ENCODE assay signal across 9 mouse cellular contexts in genomic region chr16:10565278-10565885, GRCm38 (mm10). TPM values are rescaled to one million over a fixed set of nuclear protein-coding genes. Genes with fewer than 3 reads are reported as not detected.
DNase-seq lines count a peak whose midpoint lies in the region; ATAC-seq and TF ChIP-seq lines count a peak whose summit lies in the region.
"Had no signal": no experiment of that assay in that cellular context is flagged by ENCODE, and none has a peak within 500 bp of the region (broad histone marks: within the 10 kb centered on the region; RNA-seq: fewer than 3 reads in every experiment).

No protein-coding gene starts in this region.

- no peak overlapping the region for H3K4me2 ChIP-seq in forebrain, embryonic 15.5 days (replicated peaks)
- H3K4me2 ChIP-seq in hindbrain, embryonic 11.5 days (replicated peaks; ENCODE audit: low read depth, low read length): no peak overlapping the region

- H3K9ac ChIP-seq in forebrain, embryonic 15.5 days (replicated peaks): no peak overlapping the region
- H3K9ac ChIP-seq in hindbrain, embryonic 11.5 days (ENCODE audit: low read depth, low read length): no peak overlapping the region

- H3K27me3 ChIP-seq in Patski: no peaks in the 10 kb centered on the region
- H3K27me3 ChIP-seq in forebrain, embryonic 15.5 days: no peaks in the 10 kb centered on the region
- no peaks in the 10 kb centered on the region for H3K27me3 ChIP-seq in hindbrain, embryonic 11.5 days (ENCODE audit: control insufficient read depth, insufficient read depth, low read length)

- no peak overlapping the region for H3K27ac ChIP-seq in forebrain, embryonic 15.5 days (replicated peaks)
- no peak overlapping the region for H3K27ac ChIP-seq in hindbrain, embryonic 11.5 days (ENCODE audit: low read depth, low read length)

- H3K4me3 ChIP-seq in forebrain, embryonic 15.5 days: no peak overlapping the region
- H3K4me3 ChIP-seq in hindbrain, embryonic 11.5 days (ENCODE audit: low read depth, low read length): no peak overlapping the region
- H3K4me3 ChIP-seq: myocyte had no signal

- no peaks in the 10 kb centered on the region for H3K9me3 ChIP-seq in forebrain, embryonic 15.5 days
- no peaks in the 10 kb centered on the region for H3K9me3 ChIP-seq in hindbrain, embryonic 11.5 days (ENCODE audit: control insufficient read depth, low read length)

- ATAC-seq in Patski: peak; percentile 72
- ATAC-seq in forebrain, embryonic 15.5 days (replicated peaks): peak; percentile 82
- peak; percentile 76 for ATAC-seq in hindbrain, embryonic 11.5 days (ENCODE audit: low FRiP score)

- POLR2A ChIA-PET in Patski (lab: Charles Lee): interaction anchor here (0.6 kb wide), 1 partner anchor 150 kb away, joined by 13 read pairs; no protein-coding TSS in a partner anchor

- peaks cover 17% of the 10 kb centered on the region for H3K36me3 ChIP-seq in forebrain, embryonic 15.5 days
- H3K36me3 ChIP-seq in hindbrain, embryonic 11.5 days (ENCODE audit: control insufficient read depth, insufficient read depth, low read length): 0 out of 2 replicates have a peak, but pooled peaks cover 2% of the 10 kb centered on the region

- 40% methylated on average over 4 of the region's 4 CpGs for WGBS in forebrain, embryonic 15.5 days
- 40% methylated on average over 4 of the region's 4 CpGs for WGBS in hindbrain, embryonic 11.5 days

- DNase-seq in Patski (ENCODE audit: low read depth, low spot score): no peak
- peak; percentile 74 for DNase-seq in cerebellum, adult 11-12 months
- peak; percentile 87 for DNase-seq in hindbrain, embryonic 11.5 days (ENCODE audit: low spot score)
- DNase-seq in layer of hippocampus, postnatal 10 days (ENCODE audit: low spot score in 2 of 2): peak; percentile 75 to 77
- peak; percentile 73 for DNase-seq in lung, postnatal 36 days
- peak; percentile 81 for DNase-seq in right cerebral cortex, adult 18-20 months
- peak; percentile 42 to 60 for DNase-seq in urinary bladder, postnatal 36 days (ENCODE audit: low spot score in 2 of 2)

- CTCF ChIA-PET in Patski (lab: Charles Lee): interaction anchor here (0.7 to 3.8 kb wide), 9 partner anchors 10 to 549 kb away, joined by 3 to 31 read pairs (median 3); no protein-coding TSS in a partner anchor

- H3K4me1 ChIP-seq in forebrain, embryonic 15.5 days: peaks cover 4% of the 10 kb centered on the region
- no peaks in the 10 kb centered on the region for H3K4me1 ChIP-seq in hindbrain, embryonic 11.5 days (replicated peaks; ENCODE audit: control insufficient read depth, insufficient read depth, low read length)

- peak; percentile 92 for TF ChIP-seq CTCF in Patski (IDR thresholded peaks at IDR 0.05)

- in situ Hi-C loops in Patski (cut with MboI; ENCODE audit: low pct_unique_long_range_greater_than_20kb): loop anchor here (5.0 to 25.0 kb wide), 2 partner anchors 282 to 472 kb away; no protein-coding TSS in a partner anchor

RNA-seq across cellular contexts. Expression of gene Clec16a, which starts 20.2 kb away (rescaled TPM):
- 21.3 TPM for polyA plus RNA-seq in Patski (2021)
- polyA plus RNA-seq in forebrain, embryonic 15.5 days (2015; fragmentation: Nextera tagmentation; extraction: Ambion mirVana): 71.2 and 77.1 TPM in 2 replicates
- polyA plus RNA-seq in hindbrain, embryonic 11.5 days (2014; fragmentation: Nextera tagmentation; extraction: Ambion mirVana): 47.5 and 55.7 TPM in 2 replicates
- 10 to 100 TPM; 66.8 to 71.6 TPM for total RNA-seq in layer of hippocampus, postnatal 10 days (2021)

RNA-seq across cellular contexts. Expression of gene Dexi, which starts 22.5 kb away (rescaled TPM):
- polyA plus RNA-seq in Patski (2021): 23.5 TPM
- polyA plus RNA-seq in forebrain, embryonic 15.5 days (2015; fragmentation: Nextera tagmentation; extraction: Ambion mirVana): 18.1 and 18.3 TPM in 2 replicates
- polyA plus RNA-seq in hindbrain, embryonic 11.5 days (2014; fragmentation: Nextera tagmentation; extraction: Ambion mirVana): 21.9 and 23.2 TPM in 2 replicates
- total RNA-seq in layer of hippocampus, postnatal 10 days (2021): 10 to 100 TPM; 33.0 to 35.5 TPM
